Mouse (Mus musculus) intestine, postnatal 0 days (tissue): ENCODE data around the gene Pdgfa. TPM values are rescaled to one million over a fixed set of nuclear protein-coding genes. Genes with fewer than 3 reads are reported as not detected.

Source experiments
- ATAC-seq: fragments of 200-750 bp; cut with Nextera tagmentation; 2 replicates; pipeline ENCODE4 v1.8.0; 2017; ENCODE audit warnings: mild to moderate bottlenecking, moderate TSS enrichment, moderate library complexity
- H3K27ac ChIP-seq: fragments of 300-500 bp; sonication (generic); 2 replicates; pipeline ENCODE4 v1.5.1; 2014; ENCODE audit warnings: mild to moderate bottlenecking, low read depth, low read length, moderate library complexity
- H3K27me3 ChIP-seq: fragments of 300-500 bp; sonication (generic); replicated peaks from 2 replicates; pipeline ENCODE4 v1.6.1; 2014; ENCODE audit warnings: low read length, mixed read lengths; ENCODE audit not compliant: control insufficient read depth, insufficient read depth
- H3K36me3 ChIP-seq: fragments of 300-500 bp; sonication (generic); 2 replicates; pipeline ENCODE4 v1.6.1; 2014; ENCODE audit warnings: mild to moderate bottlenecking, moderate library complexity; ENCODE audit not compliant: control insufficient read depth, insufficient read depth
- H3K4me1 ChIP-seq: fragments of 300-500 bp; sonication (generic); replicated peaks from 2 replicates; pipeline ENCODE4 v1.6.1; 2014; ENCODE audit warnings: antibody characterized with exemption, low read length, mixed read lengths; ENCODE audit not compliant: control insufficient read depth, insufficient read depth
- H3K4me2 ChIP-seq: fragments of 300-500 bp; sonication (generic); replicated peaks from 2 replicates; pipeline ENCODE4 v1.6.1; 2014; ENCODE audit warnings: low read depth, mild to moderate bottlenecking, moderate library complexity
- H3K4me3 ChIP-seq: fragments of 300-500 bp; sonication (generic); 2 replicates; pipeline ENCODE4 v1.5.1; 2014; ENCODE audit warnings: low read depth, low read length
- H3K9ac ChIP-seq: fragments of 300-500 bp; sonication (generic); 2 replicates; pipeline ENCODE4 v1.6.1; 2014; ENCODE audit warnings: mild to moderate bottlenecking, low read depth, low read length
- H3K9me3 ChIP-seq: fragments of 300-500 bp; sonication (generic); 2 replicates; pipeline ENCODE4 v1.6.1; 2016; ENCODE audit warnings: mixed run types; ENCODE audit not compliant: control insufficient read depth
- CTCF ChIP-seq: sonication (generic); IDR thresholded peaks from 2 replicates; pipeline ENCODE4 v1.5.1; 2016; ENCODE audit warnings: low read depth, mild to moderate bottlenecking, control low read depth, antibody characterized with exemption, moderate library complexity
- WGBS: fragments of 180-500 bp; shearing (Covaris S2); extraction: QIAGEN DNeasy Blood & Tissue Kit; methylation state at CpG from one replicate; pipeline ENCODE4 v1.1.7; 2014; 5-methylcytosine and 5-hydroxymethylcytosine counted together
- polyA plus RNA-seq: library from polyadenylated mRNA; unstranded; fragments of >200 nt; fragmentation: Nextera tagmentation; extraction: Ambion mirVana; gene quantifications from 2 replicates; pipeline ENCODE4 v1.2.1, GENCODE M21; 2015

Gene Pdgfa
- polyA plus RNA-seq, 1 experiment from 2014 or later = 64.4 TPM

DNA sequence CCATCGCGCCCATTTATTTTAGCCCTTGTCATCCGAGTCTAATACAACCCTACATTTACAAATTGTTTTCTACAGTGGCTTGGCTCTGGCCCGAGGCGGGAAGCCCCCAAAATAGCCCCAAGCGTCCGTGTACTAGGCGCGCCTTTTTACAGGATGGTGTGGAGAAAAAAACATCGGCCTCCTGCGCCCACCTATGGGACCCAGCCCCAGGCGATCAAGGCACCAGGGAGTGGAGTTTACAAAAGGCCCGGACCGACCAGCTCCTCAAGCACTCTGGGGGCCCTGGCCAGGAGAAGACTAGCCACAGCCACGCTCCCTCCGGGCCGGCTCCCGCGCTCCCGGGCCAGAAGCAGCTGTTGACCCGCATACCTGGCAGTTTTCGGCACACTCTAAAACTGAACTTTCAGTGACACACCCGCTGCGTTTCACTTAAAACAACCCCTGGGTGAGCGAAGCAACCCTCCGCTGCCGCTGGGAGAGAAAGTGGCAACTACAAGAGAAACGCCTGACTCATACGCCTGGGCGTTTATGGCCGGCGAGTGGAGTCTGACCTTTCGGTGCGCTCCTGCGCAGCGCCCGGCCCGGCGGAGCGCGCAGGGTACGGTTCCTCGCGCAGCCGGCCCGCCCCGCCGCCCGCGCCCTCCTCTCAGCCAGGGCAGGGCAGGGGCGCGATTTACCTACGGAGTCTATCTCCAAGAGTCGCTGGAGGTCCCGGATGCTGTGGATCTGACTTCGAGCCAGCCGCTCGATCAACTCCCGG is 4.4 kb downstream of the Pdgfa start:
- peak overlapping the region; percentile 93 for H3K4me2 ChIP-seq
- H3K4me1 ChIP-seq = peaks cover 3% of the 10 kb centered on the region; the same call in 1 of the 2 replicates
- H3K36me3 ChIP-seq = peaks cover 15% of the 10 kb centered on the region
- H3K27ac ChIP-seq = peak overlapping the region; percentile 96
- peak overlapping the region; percentile 94 for H3K9ac ChIP-seq
- no peak for TF ChIP-seq CTCF
- H3K4me3 ChIP-seq = peak overlapping the region; percentile 76
- H3K27me3 ChIP-seq = no peaks in the 10 kb centered on the region
- peak; percentile 31 for ATAC-seq
- H3K9me3 ChIP-seq = no peaks in the 10 kb centered on the region
- WGBS = 11% methylated on average over 59 of the region's 59 CpGs

GRCm38 (mm10) chr5:138991734-138992133 is 5.4 kb downstream of the Pdgfa start:
- Histone ChIP-seq H3K36me3 (peaks cover 26% of the 10 kb centered on the region), H3K4me3 (no peak overlapping the region), H3K4me2 (no peak overlapping the region), H3K4me1 (0 out of 2 replicates have a peak, but pooled peaks cover 3% of the 10 kb centered on the region), H3K27me3 (no peaks in the 10 kb centered on the region), H3K9me3 (no peaks in the 10 kb centered on the region), H3K27ac (no peak overlapping the region), H3K9ac (no peak overlapping the region)
- 74% methylated on average over 4 of the region's 4 CpGs for WGBS
- no peak for TF ChIP-seq CTCF
- ATAC-seq = no peak

DNA sequence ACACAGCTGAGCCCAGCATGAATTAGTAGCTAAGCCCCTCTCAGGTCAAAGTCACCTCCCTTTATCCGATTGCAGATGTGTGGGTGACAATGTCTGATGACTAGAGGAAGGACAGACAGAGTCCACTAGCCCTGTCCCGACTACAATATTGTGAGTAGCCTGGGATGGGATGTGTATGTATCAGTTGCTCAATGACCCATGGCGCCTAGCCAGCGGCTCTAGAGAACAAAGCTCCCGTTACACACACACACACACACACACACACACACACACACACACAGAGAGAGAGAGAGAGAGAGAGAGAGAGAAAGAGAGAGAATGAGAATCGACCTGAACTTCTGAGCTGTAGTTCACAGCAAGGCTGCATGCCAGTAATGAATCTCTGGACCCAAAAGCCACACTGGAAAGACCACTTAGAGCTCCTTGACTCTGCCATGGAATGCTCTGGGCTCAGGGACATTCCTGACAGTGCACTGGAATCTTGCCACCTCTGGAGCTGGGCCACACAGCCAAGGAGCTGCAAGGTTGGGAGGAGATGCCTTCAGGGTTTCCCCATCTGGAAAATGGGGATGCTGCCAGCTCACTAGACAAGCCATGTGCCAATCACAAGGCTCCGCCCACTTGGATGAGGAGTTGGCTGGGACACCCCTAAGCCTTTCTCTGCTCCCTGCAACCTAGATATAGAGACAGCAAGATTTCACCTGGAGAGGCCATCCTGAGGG is 6.3 kb downstream of the Pdgfa start:
- Histone ChIP-seq H3K27ac (no peak overlapping the region), H3K9ac (no peak overlapping the region), H3K36me3 (peaks cover 35% of the 10 kb centered on the region), H3K9me3 (no peaks in the 10 kb centered on the region), H3K4me3 (no peak overlapping the region), H3K4me2 (no peak overlapping the region), H3K4me1 (0 out of 2 replicates have a peak, but pooled peaks cover 3% of the 10 kb centered on the region), H3K27me3 (no peaks in the 10 kb centered on the region)
- WGBS = 59% methylated on average over 7 of the region's 7 CpGs
- TF ChIP-seq CTCF = no peak
- no peak for ATAC-seq

DNA sequence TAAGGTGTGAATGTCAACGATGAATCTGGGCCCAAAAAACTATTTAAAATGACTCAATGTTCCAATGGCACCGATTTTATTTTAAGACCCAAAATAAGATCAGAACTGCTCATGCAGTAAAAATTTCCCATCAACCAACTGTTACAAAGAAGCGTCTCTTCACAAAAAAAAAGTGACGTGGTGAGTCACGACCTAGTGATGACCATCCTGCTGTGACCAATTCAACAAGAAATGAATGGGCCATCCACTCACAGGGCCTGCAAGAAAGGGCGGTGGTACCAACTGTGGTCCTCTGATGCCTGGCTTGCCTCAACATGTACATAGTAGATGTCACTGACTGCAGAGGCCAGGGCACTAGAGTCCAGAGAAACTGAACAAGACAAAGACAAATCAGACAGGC is 7.6 kb downstream of the Pdgfa start:
- Histone ChIP-seq H3K9ac (no peak overlapping the region), H3K27me3 (no peaks in the 10 kb centered on the region), H3K4me1 (0 out of 2 replicates have a peak, but pooled peaks cover 3% of the 10 kb centered on the region), H3K36me3 (peaks cover 48% of the 10 kb centered on the region), H3K4me3 (no peak overlapping the region), H3K27ac (no peak overlapping the region), H3K4me2 (no peak overlapping the region), H3K9me3 (no peaks in the 10 kb centered on the region)
- no peak for ATAC-seq
- TF ChIP-seq CTCF = no peak
- WGBS = 92% methylated on average over 6 of the region's 6 CpGs

DNA sequence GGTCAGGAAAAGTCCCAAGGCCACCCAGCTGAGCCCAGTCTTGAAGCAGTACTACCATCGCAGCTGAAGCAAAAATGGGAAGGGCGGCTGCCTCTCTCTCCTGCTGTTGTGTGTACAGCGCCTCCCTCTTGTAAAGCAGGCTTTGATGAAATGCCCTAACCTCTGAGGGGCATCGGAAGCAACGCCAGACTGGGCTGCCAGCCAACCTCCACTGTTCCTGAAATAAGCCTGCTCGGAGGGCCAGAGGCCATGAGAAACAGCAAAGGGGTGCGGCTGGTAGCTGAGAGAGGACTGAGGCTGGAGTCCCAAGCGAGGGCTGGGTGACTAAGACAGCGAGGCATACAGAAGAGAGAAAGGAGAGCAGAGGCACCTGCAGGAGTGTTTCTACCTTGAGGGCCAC is 8.4 kb downstream of the Pdgfa start:
- TF ChIP-seq CTCF = peak; percentile 28
- no peak for ATAC-seq
- Histone ChIP-seq H3K4me2 (no peak overlapping the region), H3K4me3 (no peak overlapping the region), H3K4me1 (0 out of 2 replicates have a peak, but pooled peaks cover 3% of the 10 kb centered on the region), H3K27me3 (no peaks in the 10 kb centered on the region), H3K27ac (no peak overlapping the region), H3K36me3 (peaks cover 56% of the 10 kb centered on the region), H3K9me3 (no peaks in the 10 kb centered on the region), H3K9ac (no peak overlapping the region)
- 34% methylated on average over 9 of the region's 9 CpGs for WGBS

DNA sequence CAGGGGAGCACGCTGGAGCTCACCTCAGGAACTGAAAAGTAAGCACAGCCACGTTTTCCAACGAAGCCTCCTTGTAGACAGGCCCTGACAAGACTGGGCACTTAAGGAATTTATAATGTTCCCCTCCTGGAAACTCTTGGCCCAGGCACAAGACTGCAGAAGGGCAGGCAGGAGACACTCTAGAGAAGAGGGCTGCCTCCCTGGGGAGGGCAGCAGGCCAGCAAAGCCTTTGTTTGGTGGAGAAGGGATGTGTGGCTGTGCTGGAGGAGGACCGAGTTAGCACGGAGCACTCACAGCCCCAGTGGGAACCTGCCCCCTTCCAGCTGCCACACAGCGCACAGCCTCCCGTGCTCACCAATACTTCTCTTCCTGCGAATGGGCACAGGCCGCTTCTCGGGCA is 9.2 kb downstream of the Pdgfa start:
- WGBS = 78% methylated on average over 10 of the region's 10 CpGs
- H3K4me1 ChIP-seq = 0 out of 2 replicates have a peak, but pooled peaks cover 3% of the 10 kb centered on the region
- no peak for TF ChIP-seq CTCF
- no peak overlapping the region for H3K4me3 ChIP-seq
- no peaks in the 10 kb centered on the region for H3K9me3 ChIP-seq
- ATAC-seq = no peak
- H3K9ac ChIP-seq = no peak overlapping the region
- H3K36me3 ChIP-seq = peaks cover 63% of the 10 kb centered on the region
- no peaks in the 10 kb centered on the region for H3K27me3 ChIP-seq
- H3K27ac ChIP-seq = no peak overlapping the region
- H3K4me2 ChIP-seq = no peak overlapping the region
